Mouse (Mus musculus) CD4-positive, CD25-positive, alpha-beta regulatory T cell, adult 2 months (primary cell): ENCODE measurements at regions not wholly inside any gene's neighbourhood (a gene's known extent, or its start where the extent isn't known, plus 50 kb on each side); places are given as distances from the start of the nearest gene placed in this dataset.

Experiments
- DNase-seq: peaks from one replicate; pipeline ENCODE4 v3.0.0-alpha.2; 2012; ENCODE audit warnings: low read depth, low spot score

GRCm38 (mm10) chr5:35165459-35165858 lies 59.9 kb upstream of the Lrpap1 start:
- no peak for DNase-seq

- DNase-seq = no peak
These were observed 57.0 kb upstream of the Lrpap1 start for GRCm38 (mm10) chr5:35162607-35163006.

- DNase-seq = no peak
These were observed 56.6 kb upstream of the Lrpap1 start for GRCm38 (mm10) chr5:35162120-35162519.

GRCm38 (mm10) chr5:35160929-35161815 lies 55.6 kb upstream of the Lrpap1 start:
- no peak for DNase-seq

- DNase-seq = no peak
These were observed 54.3 kb upstream of the Lrpap1 start for GRCm38 (mm10) chr5:35159854-35160253.

- DNase-seq = no peak
These were observed 53.7 kb upstream of the Lrpap1 start for GRCm38 (mm10) chr5:35159178-35159661.

- no peak for DNase-seq
These were observed 52.9 kb upstream of the Lrpap1 start for GRCm38 (mm10) chr5:35158346-35159047.

GRCm38 (mm10) chr5:35156371-35156770 lies 50.8 kb upstream of the Lrpap1 start:
- no peak for DNase-seq

GRCm38 (mm10) chr5:35155717-35156116 lies 50.2 kb upstream of the Lrpap1 start:
- DNase-seq = no peak
